Mouse (Mus musculus): Measurements from ENCODE around the gene Tmco4. TPM values are rescaled to one million over a fixed set of nuclear protein-coding genes. Genes with fewer than 3 reads are reported as not detected.

Tmco4 gene
- total and polyA plus RNA-seq, 3 experiments = 8.4 to 11.7 (median 9.2) TPM

DNA sequence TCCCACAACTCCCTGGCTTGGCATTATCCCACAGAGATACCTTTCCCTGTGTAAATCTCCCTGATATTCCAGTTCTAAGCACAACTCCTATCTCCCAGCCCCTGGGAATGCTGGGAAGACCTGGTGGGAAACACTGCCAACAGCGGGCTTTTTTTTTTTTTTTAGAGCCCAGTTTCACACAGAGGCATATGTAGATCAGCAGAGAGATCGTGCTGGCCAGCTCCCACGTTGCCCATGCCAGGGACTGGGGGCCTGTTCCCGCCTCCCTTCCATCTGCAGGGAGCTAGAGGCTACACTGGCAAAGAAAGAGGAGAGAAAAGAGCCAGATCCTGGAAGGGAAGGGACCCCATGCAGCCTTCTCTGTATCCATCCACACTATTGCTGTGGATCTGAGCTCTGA, 95.6 kb downstream of the Tmco4 start:
- Histone ChIP-seq H3K27me3 (ENCODE audit: control insufficient read depth, insufficient read depth, low read length) (no peaks in the 10 kb centered on the region), H3K79me2 (replicated peaks; ENCODE audit: control insufficient read depth, insufficient read depth, low read length) (no peaks in the 10 kb centered on the region), H3K4me3 (no peak overlapping the region), H3K4me1 (ENCODE audit: control insufficient read depth, insufficient read depth, low read length) (no peaks in the 10 kb centered on the region), H3K9ac (ENCODE audit: low read depth, low read length) (no peak overlapping the region), H3K36me3 (ENCODE audit: control insufficient read depth, insufficient read depth, low read length) (no peaks in the 10 kb centered on the region), H3K27ac (no peak overlapping the region)
- TF ChIP-seq POLR2A (IDR thresholded peaks at IDR 0.05; ENCODE audit: insufficient read depth, low read depth, low read length) = no peak
- TF ChIP-seq EP300 (IDR thresholded peaks at IDR 0.05; ENCODE audit: insufficient read depth, low read depth, low read length) = no peak
- no peak for TF ChIP-seq CTCF (IDR thresholded peaks at IDR 0.05)
- intact Hi-C loops (cut with DNase I) = no loop called here
- DNase-seq = no peak
- WGBS = 23% methylated on average over 4 of the region's 4 CpGs

DNA sequence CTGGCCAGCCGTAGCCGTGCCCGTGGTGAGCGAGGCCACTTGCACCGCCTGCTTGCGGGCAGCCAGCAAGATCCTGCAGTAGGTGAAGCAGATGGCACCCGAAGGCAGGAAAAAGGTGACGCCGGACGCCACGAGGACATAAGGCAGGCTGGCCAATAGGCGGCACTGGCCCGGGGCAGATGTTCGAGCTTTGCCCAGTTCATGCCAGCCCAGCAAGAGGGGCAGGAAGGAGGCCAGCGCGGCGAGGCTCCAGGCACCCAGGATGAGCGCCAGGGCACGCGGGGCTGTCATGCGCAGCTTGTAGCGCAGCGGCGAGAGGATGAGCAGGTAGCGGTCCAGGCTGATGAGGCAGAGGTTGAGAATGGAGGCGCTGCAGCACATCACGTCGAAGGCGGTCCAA, 101.4 kb downstream of the Tmco4 start:
- no peaks in the 10 kb centered on the region for H3K36me3 ChIP-seq (ENCODE audit: control insufficient read depth, insufficient read depth, low read length)
- H3K4me1 ChIP-seq (ENCODE audit: control insufficient read depth, insufficient read depth, low read length) = no peaks in the 10 kb centered on the region; the same call in 1 of the 2 replicates
- H3K4me3 ChIP-seq = no peak overlapping the region
- TF ChIP-seq CTCF (IDR thresholded peaks at IDR 0.05) (no peak), EP300 (IDR thresholded peaks at IDR 0.05; ENCODE audit: insufficient read depth, low read depth, low read length) (no peak), POLR2A (IDR thresholded peaks at IDR 0.05; ENCODE audit: insufficient read depth, low read depth, low read length) (no peak)
- no peak overlapping the region for H3K27ac ChIP-seq
- peak in 1 of 2 experiments; percentile 30 for DNase-seq
- intact Hi-C loops (cut with DNase I) = no loop called here
- peaks cover 6% of the 10 kb centered on the region; the same call in 1 of the 2 replicates for H3K27me3 ChIP-seq (ENCODE audit: control insufficient read depth, insufficient read depth, low read length)
- H3K79me2 ChIP-seq (replicated peaks; ENCODE audit: control insufficient read depth, insufficient read depth, low read length) = no peaks in the 10 kb centered on the region
- 24% methylated on average over 29 of the region's 29 CpGs for WGBS
- no peak overlapping the region for H3K9ac ChIP-seq (ENCODE audit: low read depth, low read length)

GRCm38 (mm10) chr4:139075041-139075711, 102.5 kb downstream of the Tmco4 start, which contains the start of gene Htr6:
TSS of gene Htr6 (minus strand) at chr4:139075570.
- intact Hi-C loops (cut with DNase I) = no loop called here
- no peak for DNase-seq
- Histone ChIP-seq H3K9ac (ENCODE audit: low read depth, low read length) (no peak within 1 kb of the TSS), H3K4me3 (peak within 1 kb of the TSS; percentile 38), H3K27ac (no peak within 1 kb of the TSS), H3K4me1 (ENCODE audit: control insufficient read depth, insufficient read depth, low read length) (no peaks in the 10 kb centered on the region; the same call in 1 of the 2 replicates), H3K79me2 (replicated peaks; ENCODE audit: control insufficient read depth, insufficient read depth, low read length) (no peaks in the 10 kb centered on the region), H3K27me3 (ENCODE audit: control insufficient read depth, insufficient read depth, low read length) (peaks cover 6% of the 10 kb centered on the region; the same call in 1 of the 2 replicates), H3K36me3 (ENCODE audit: control insufficient read depth, insufficient read depth, low read length) (no peaks in the 10 kb centered on the region)
- WGBS = under 1% methylated on average over 76 of the region's 77 CpGs
- TF ChIP-seq POLR2A (IDR thresholded peaks at IDR 0.05; ENCODE audit: insufficient read depth, low read depth, low read length) (no peak), CTCF (IDR thresholded peaks at IDR 0.05) (no peak), EP300 (IDR thresholded peaks at IDR 0.05; ENCODE audit: insufficient read depth, low read depth, low read length) (no peak)

DNA sequence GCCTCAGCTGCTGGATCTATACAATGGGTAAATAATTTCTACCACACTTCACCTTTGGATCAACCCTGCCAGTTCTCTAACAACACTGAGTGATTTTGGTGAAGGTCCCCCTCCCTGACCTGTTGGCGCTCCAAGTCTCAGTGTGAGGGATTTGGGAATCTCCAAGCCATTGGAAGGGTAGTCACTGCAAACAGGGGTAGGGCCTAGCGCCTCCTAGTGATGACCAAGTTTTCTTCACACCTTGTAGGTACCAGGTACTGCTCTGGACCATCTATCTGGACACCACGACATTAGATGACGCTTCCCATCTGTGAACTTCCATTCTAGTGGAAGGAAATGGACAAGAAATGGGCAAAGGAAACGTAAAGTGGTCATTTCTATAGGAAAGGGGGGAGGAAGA, 103.2 kb downstream of the Tmco4 start:
- H3K36me3 ChIP-seq (ENCODE audit: control insufficient read depth, insufficient read depth, low read length) = no peaks in the 10 kb centered on the region
- TF ChIP-seq CTCF (IDR thresholded peaks at IDR 0.05) (peak; percentile 36), POLR2A (IDR thresholded peaks at IDR 0.05; ENCODE audit: insufficient read depth, low read depth, low read length) (no peak)
- H3K9ac ChIP-seq (ENCODE audit: low read depth, low read length) = no peak overlapping the region
- H3K4me1 ChIP-seq (ENCODE audit: control insufficient read depth, insufficient read depth, low read length) = no peaks in the 10 kb centered on the region; the same call in none of the 2 replicates
- 19% methylated on average over 5 of the region's 5 CpGs for WGBS
- no peak for DNase-seq
- intact Hi-C loops (cut with DNase I) = no loop called here
- H3K4me3 ChIP-seq = no peak overlapping the region
- no peaks in the 10 kb centered on the region for H3K79me2 ChIP-seq (replicated peaks; ENCODE audit: control insufficient read depth, insufficient read depth, low read length)
- H3K27me3 ChIP-seq (ENCODE audit: control insufficient read depth, insufficient read depth, low read length) = peaks cover 6% of the 10 kb centered on the region; the same call in 1 of the 2 replicates
- H3K27ac ChIP-seq = no peak overlapping the region

GRCm38 (mm10) chr4:139078313-139078712, 105.6 kb downstream of the Tmco4 start:
- TF ChIP-seq POLR2A (IDR thresholded peaks at IDR 0.05; ENCODE audit: insufficient read depth, low read depth, low read length) (no peak), CTCF (IDR thresholded peaks at IDR 0.05) (peak; percentile 58), EP300 (IDR thresholded peaks at IDR 0.05; ENCODE audit: insufficient read depth, low read depth, low read length) (no peak)
- Histone ChIP-seq H3K9ac (ENCODE audit: low read depth, low read length) (no peak overlapping the region), H3K36me3 (ENCODE audit: control insufficient read depth, insufficient read depth, low read length) (no peaks in the 10 kb centered on the region), H3K27me3 (ENCODE audit: control insufficient read depth, insufficient read depth, low read length) (peaks cover 6% of the 10 kb centered on the region; the same call in 1 of the 2 replicates), H3K4me1 (ENCODE audit: control insufficient read depth, insufficient read depth, low read length) (no peaks in the 10 kb centered on the region; the same call in none of the 2 replicates), H3K79me2 (replicated peaks; ENCODE audit: control insufficient read depth, insufficient read depth, low read length) (no peaks in the 10 kb centered on the region), H3K4me3 (no peak overlapping the region), H3K27ac (no peak overlapping the region)
- DNase-seq = no peak
- WGBS = 37% methylated on average over 2 of the region's 2 CpGs
- intact Hi-C loops (cut with DNase I) = loop anchor here (2.0 kb wide), 1 partner anchor 156 kb away; no protein-coding TSS in a partner anchor

DNA sequence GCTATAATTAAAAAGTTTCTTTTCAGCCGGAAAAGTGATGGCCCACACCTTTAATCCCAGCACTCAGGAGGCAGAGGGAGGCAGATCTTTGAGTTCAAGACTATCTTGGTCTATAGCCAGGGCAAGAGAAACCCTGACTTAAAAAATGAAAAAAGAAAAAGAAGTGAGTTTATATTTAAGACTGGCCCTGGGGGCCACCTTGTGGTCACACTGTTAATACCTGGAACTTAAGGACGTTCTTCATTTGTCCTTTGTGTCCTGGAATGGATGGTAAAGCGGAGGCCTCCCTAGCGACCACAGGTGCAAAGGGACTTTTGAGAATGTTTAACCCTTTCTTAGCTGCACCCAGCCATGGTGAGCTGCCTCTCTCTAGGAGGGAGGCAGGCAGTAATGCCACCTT, 106.0 kb downstream of the Tmco4 start:
- H3K4me3 ChIP-seq = no peak overlapping the region
- H3K27ac ChIP-seq = no peak overlapping the region
- H3K27me3 ChIP-seq (ENCODE audit: control insufficient read depth, insufficient read depth, low read length) = peaks cover 6% of the 10 kb centered on the region; the same call in 1 of the 2 replicates
- H3K4me1 ChIP-seq (ENCODE audit: control insufficient read depth, insufficient read depth, low read length) = no peaks in the 10 kb centered on the region; the same call in none of the 2 replicates
- H3K9ac ChIP-seq (ENCODE audit: low read depth, low read length) = no peak overlapping the region
- WGBS = 22% methylated on average over 4 of the region's 4 CpGs
- no peaks in the 10 kb centered on the region for H3K36me3 ChIP-seq (ENCODE audit: control insufficient read depth, insufficient read depth, low read length)
- no peak for DNase-seq
- intact Hi-C loops (cut with DNase I) = loop anchor here (2.0 kb wide), 1 partner anchor 156 kb away; no protein-coding TSS in a partner anchor
- TF ChIP-seq EP300 (IDR thresholded peaks at IDR 0.05; ENCODE audit: insufficient read depth, low read depth, low read length) (no peak), CTCF (IDR thresholded peaks at IDR 0.05) (peak; percentile 49)
- no peaks in the 10 kb centered on the region for H3K79me2 ChIP-seq (replicated peaks; ENCODE audit: control insufficient read depth, insufficient read depth, low read length)
